Mouse (Mus musculus): ENCODE data around the gene Lrit2.

Gene Lrit2

GRCm38 (mm10) chr14:37112931-37113330 lies 45.2 kb downstream of the Lrit2 start:
- DNase-seq = peak in 1 of 2 experiments; percentile 46

- DNase-seq = no peak
These were observed 46.2 kb downstream of the Lrit2 start, which contains the start of gene 2610528A11Rik for GRCm38 (mm10) chr14:37113922-37114321. Gene 2610528A11Rik, minus strand, starts transcription at chr14:37114022.

- no peak for DNase-seq
These were observed 51.5 kb downstream of the Lrit2 start for GRCm38 (mm10) chr14:37119233-37119632.

All from kidney, postnatal 25 days (tissue).